Mouse (Mus musculus) monocyte, adult 2 months (primary cell): ENCODE data around the gene Eef2kmt.
"Not testable (repeated sequence)": the region's sequence is repeated elsewhere in the genome, so short reads cannot be mapped to it uniquely, and the experiment has no call there.

ENCODE experiments used
- DNase-seq, 2 experiments: peaks; one replicate each; pipeline ENCODE4 v3.0.0; 2022; ENCODE audit warnings: low spot score in 2 of 2, low read depth in 1 of 2

Eef2kmt gene

GRCm38 (mm10) chr16:5226534-5226933 lies 29.2 kb downstream of the Eef2kmt start:
- not testable (repeated sequence) for DNase-seq

- no peak for DNase-seq
Measured at GRCm38 (mm10) chr16:5222140-5222539, 33.6 kb downstream of the Eef2kmt start, which contains the start of gene AU021092. AU021092 (minus strand) TSS chr16:5222299.

DNA sequence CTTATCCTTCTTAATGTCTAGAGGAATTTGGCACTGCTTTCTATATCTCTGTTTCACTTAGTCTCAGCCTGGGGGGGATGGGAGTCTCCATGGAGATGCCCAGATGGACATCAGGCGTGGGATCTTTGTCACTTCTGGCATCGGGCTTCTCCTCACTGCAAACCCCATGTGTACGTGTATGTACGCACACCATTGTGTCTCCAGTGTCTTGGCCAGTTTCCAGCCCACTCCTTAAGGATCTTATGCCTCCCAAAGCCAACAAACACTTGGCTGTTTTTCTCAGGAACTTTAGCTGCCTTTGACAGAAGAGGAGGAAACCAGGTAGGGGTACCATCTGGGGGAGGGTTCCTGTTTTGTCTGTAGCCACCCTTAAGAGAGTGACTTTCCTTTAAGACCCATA lies 34.4 kb downstream of the Eef2kmt start:
- DNase-seq = no peak

DNA sequence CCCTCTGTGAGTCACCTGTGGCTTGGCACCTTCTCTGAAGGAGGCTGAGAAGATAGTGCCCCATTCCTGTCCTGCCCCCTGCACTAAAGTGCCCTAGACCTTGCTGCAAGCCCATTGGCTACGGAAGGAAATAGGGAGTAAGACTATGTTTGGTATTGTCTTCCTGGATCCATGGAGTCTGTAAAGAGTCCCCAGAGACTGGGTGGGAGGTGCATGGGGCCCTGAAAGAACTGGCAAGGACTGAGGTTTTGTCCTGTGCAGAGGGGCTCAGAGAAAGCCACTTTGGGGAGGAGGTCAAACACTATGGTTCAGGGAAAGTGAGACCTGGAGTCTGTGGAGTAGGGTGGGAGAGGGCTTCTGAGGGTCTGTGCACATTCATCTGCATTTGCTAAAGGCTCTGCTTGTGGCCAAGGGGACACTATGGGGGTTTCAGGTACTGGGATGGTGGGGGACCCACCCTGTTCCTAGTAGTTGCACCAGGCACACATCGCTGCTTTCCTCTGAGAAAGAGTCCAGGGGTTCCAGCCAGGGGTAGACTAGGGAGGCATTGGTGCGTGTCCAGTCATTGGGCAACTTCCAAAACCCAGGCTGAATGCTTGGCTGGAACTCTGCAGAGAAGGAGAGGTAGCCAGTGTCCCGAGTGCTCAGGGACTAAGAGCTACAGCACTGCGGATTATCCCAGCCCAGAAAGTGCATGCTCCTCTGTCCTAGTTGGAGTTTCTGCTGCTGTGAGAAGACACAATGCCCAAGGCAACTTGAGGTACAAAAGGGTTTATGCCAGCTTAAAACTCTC lies 38.2 kb downstream of the Eef2kmt start:
- no peak for DNase-seq

GRCm38 (mm10) chr16:5216686-5217085 lies 39.1 kb downstream of the Eef2kmt start:
- DNase-seq = no peak

GRCm38 (mm10) chr16:5214126-5214525 lies 41.7 kb downstream of the Eef2kmt start:
- DNase-seq = no peak

GRCm38 (mm10) chr16:5212150-5212549 lies 43.6 kb downstream of the Eef2kmt start:
- no peak for DNase-seq

DNA sequence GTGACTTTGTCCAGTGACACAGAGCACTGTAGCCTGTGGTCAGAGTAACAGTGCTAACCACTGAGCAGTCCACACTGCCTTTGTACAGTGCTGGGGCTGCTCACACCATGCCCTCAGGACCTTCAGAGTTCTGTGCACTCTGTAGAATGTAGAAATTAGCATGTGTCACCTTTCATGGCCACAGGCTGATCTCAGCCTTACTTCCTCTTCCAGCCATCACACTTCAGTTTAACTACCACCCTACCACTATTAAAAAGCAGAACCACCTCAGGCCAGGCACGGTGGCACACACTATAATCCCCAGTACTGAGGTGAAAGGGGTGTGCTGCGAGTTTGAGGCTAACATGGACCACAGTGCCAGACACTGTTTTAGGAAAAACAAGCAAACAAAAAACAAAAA lies 45.4 kb downstream of the Eef2kmt start:
- no peak for DNase-seq

DNA sequence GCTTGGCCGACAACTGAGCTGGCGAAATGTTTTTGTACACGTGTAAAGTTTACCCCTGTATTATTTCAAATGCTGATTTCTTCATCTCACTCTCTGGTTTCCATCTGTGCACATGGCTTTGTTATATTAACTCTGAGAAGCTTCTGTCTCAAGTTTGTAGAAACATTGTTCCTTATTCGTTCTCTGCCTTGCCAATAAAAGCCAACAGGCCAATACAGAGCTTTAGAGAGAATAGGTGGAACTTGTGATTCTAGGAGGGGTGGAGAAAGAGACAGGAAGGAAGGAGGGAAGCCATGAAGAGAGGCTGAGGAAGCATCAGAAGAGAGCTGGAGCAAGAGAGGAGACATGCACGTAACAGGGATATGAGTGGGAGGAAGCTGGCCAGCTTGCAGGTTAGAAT lies 49.7 kb downstream of the Eef2kmt start:
- no peak for DNase-seq

DNA sequence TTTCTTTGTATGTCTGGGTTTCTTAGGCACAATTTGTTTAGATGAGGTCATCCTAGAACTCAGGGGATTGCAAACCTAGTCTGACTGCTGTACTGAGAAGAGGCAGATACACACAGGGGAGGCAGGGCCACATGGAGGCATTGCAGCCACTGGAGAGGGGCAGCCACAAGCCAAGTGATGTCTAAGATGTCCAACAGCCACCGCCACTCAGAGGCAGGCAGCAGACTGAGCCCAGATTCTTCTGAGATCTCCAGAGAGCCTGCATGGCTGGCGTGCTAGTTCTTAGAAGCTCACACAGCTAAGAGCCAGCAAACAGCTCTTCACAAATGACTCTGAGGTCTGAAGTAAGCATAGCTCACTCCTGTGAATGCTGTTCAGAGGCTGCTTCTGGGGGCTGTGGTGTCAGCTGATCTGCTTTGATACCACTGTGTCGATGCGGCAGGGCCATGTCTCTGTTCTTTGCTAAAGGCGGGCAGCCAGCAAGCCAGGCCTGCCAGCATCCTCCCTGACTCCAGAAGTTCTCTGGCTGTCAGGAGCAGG lies 50.3 kb downstream of the Eef2kmt start:
- no peak for DNase-seq

DNA sequence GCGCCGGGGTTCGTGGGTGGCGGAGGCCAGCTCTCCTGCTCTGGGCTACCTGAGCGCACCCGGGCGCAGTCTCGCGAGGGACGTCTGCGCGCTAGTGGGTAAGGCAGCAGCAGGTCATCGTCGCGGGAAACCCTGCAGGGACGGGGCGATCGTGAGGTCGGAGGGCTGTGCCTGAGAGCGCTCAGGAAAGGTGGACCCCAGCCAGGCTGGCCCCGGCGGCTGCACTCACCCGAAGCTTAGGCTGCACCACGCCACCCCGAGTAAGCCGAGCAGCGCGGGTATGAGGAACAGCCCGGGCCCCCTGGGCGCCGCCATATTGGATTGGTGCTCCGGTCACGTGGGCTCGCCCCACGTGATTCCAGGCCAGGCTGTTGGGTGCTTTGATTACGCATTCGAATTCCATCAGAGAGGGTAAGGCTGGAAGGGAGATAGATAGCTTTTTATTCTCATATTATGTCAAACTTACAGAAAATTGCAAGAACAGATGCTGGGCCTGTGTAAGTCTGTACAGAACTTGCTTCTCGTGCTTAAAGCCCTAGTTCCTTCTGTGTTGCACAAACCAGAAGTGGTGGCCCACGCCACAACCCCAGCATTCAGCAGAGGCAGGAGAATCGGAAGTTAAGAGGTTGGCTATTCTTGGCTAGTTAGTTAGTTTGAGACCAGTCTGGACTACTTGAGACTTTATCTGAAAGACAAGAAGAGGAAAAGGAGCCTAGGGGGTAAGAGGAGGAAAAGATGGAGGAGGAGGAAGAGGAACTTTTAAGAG lies 51.9 kb downstream of the Eef2kmt start, which contains the start of gene Nagpa:
Gene Nagpa, minus strand, starts transcription at position 345 of the 766 bp plus-strand sequence.
- DNase-seq = peak in 1 of 2 experiments; percentile 61

DNA sequence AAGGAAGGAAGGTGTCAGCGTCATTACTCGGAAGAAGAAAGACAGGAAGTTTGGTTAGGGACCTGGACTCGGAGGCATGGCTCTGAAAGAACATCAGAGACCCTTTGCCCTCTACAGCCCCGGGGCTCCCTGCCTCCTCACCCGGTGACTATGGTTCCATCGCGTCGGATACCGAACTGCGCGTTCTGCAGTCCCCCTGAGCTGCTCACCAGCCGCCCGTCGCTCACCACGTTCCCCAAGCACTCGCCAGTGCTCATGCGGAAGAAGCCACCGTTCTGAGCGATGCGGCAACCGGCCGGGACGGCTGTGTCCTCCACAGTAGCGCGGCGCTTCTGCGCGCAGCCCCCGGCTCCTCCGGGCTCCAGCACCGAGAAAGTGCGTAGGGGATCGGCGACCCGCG lies 52.6 kb downstream of the Eef2kmt start:
- no peak for DNase-seq

DNA sequence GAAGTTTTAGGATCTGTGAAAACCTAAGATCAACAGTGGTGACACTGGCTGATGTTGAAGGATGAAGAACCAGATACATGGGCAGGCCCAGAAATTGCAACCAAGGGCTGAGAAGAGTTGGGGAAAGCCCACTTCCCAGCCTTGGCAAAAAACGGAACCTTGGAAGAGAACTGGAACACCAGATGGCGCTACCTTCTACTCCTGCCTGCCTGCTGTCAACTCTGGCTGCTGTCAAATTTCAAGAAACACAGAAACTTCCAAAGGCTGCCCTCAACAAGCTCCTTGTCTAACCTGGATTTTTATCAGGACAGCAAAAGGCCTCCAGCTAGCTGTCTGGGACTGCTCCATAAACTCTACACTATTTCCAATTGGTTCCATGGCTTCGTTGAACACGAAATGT lies 53.1 kb downstream of the Eef2kmt start:
- DNase-seq = peak; percentile 29 to 34

DNA sequence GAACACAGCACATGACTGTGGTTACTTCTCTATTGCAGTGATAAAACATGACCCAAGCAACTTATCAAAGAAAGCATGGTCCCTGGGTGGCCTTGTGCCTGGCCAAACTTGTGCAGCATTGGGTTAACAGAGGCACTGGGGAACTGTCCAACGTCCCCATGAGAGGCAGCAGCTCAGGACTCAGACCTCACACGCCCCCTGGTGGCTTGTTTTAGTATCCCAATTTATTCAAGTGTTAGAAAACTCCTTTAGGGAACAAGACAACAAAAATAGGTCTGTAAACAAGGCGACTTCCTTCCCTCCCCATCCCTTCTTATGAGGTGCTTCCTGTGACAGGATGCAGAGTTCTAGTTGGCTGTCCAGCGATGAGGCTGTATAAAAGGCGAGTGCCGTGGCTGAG lies 60.7 kb downstream of the Eef2kmt start:
- DNase-seq = no peak
